Mouse (Mus musculus): ENCODE measurements around the gene Rapgef2.

DNA sequence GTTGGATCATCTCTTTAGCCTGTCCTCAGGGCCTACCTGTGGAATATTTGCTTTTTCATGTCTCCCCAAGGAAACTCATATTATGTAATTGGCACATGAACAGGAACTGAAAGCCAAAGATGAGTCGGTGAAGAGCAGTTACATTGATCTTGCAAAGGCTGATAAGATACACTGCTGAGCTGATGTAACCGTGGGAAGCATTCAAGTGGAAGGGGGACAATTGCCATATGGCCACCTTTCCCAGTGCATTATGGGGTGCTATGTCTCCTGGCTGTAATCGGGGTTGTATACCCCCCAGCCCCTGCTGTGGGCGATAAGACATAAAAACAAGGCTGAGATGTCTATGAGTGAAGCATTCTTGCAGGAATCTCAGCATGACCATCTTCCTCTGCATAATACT, 268.9 kb downstream of the Rapgef2 start:
- TF ChIP-seq CTCF (IDR thresholded peaks at IDR 0.05; ENCODE audit: insufficient read depth, low read length) (no peak), POLR2A (IDR thresholded peaks at IDR 0.05; ENCODE audit: borderline replicate concordance, extremely low read depth, low read depth, low read length) (no peak)

All from lung, adult 2 months (tissue).